In genomic region chr3:89336529-89336928, GRCm38 (mm10) we compare ENCODE assay signal across 9 mouse cellular contexts. TPM values are rescaled to one million over a fixed set of nuclear protein-coding genes. Genes with fewer than 3 reads are reported as not detected.
DNase-seq lines count a peak whose midpoint lies in the region; ATAC-seq and TF ChIP-seq lines count a peak whose summit lies in the region.
"Had no signal": no experiment of that assay in that cellular context is flagged by ENCODE, and none has a peak within 500 bp of the region (broad histone marks: within the 10 kb centered on the region; RNA-seq: fewer than 3 reads in every experiment).

No protein-coding gene starts in this region.

- WGBS in liver, embryonic 12.5 days (ENCODE audit: insufficient replicate concordance): 26% methylated on average over 6 of the region's 6 CpGs
- WGBS in liver, postnatal 0 days (ENCODE audit: insufficient replicate concordance): 45% methylated on average over 6 of the region's 6 CpGs
- 26% methylated on average over 6 of the region's 6 CpGs for WGBS in limb, embryonic 10.5 days
- WGBS in stomach, embryonic 15.5 days: 16% methylated on average over 6 of the region's 6 CpGs

- no peaks in the 10 kb centered on the region for H3K9me3 ChIP-seq in liver, embryonic 12.5 days (replicated peaks)
- no peaks in the 10 kb centered on the region for H3K9me3 ChIP-seq in liver, postnatal 0 days (ENCODE audit: low read length)
- no peaks in the 10 kb centered on the region for H3K9me3 ChIP-seq in limb, embryonic 10.5 days (replicated peaks)
- H3K9me3 ChIP-seq in stomach, embryonic 15.5 days: no peaks in the 10 kb centered on the region

- TF ChIP-seq POLR2A in embryonic fibroblast, embryonic 13.5 days (IDR thresholded peaks at IDR 0.05; ENCODE audit: low read depth, low read length): no peak

- peaks cover 23% of the 10 kb centered on the region for H3K4me1 ChIP-seq in liver, embryonic 12.5 days
- H3K4me1 ChIP-seq in liver, postnatal 0 days (ENCODE audit: insufficient read depth): peaks cover 11% of the 10 kb centered on the region
- H3K4me1 ChIP-seq in embryonic fibroblast, embryonic 13.5 days (ENCODE audit: control insufficient read depth, insufficient read depth, low read length): 0 out of 2 replicates have a peak, but pooled peaks cover 5% of the 10 kb centered on the region
- peaks cover 82% of the 10 kb centered on the region for H3K4me1 ChIP-seq in limb, embryonic 10.5 days
- peaks cover 56% of the 10 kb centered on the region for H3K4me1 ChIP-seq in stomach, embryonic 15.5 days

- H3K27ac ChIP-seq in liver, embryonic 12.5 days: no peak overlapping the region
- H3K27ac ChIP-seq in liver, postnatal 0 days (ENCODE audit: low read depth): no peak overlapping the region
- no peak overlapping the region for H3K27ac ChIP-seq in embryonic fibroblast, embryonic 13.5 days (ENCODE audit: insufficient read depth, low read length)
- peak overlapping the region; percentile 95 for H3K27ac ChIP-seq in limb, embryonic 10.5 days
- no peak overlapping the region for H3K27ac ChIP-seq in stomach, embryonic 15.5 days

- H3K9ac ChIP-seq in liver, embryonic 12.5 days: no peak overlapping the region
- H3K9ac ChIP-seq in liver, postnatal 0 days (replicated peaks): no peak overlapping the region
- peak overlapping the region; percentile 65; the same call in 1 of the 2 replicates for H3K9ac ChIP-seq in stomach, embryonic 15.5 days

- no peaks in the 10 kb centered on the region for H3K36me3 ChIP-seq in liver, embryonic 12.5 days
- H3K36me3 ChIP-seq in liver, postnatal 0 days (replicated peaks; ENCODE audit: insufficient read depth, low read length): no peaks in the 10 kb centered on the region
- peaks cover 40% of the 10 kb centered on the region for H3K36me3 ChIP-seq in limb, embryonic 10.5 days
- H3K36me3 ChIP-seq in stomach, embryonic 15.5 days: peaks cover 16% of the 10 kb centered on the region; the same call in 1 of the 2 replicates

- peak overlapping the region; percentile 85 for H3K4me2 ChIP-seq in liver, embryonic 12.5 days
- no peak overlapping the region for H3K4me2 ChIP-seq in liver, postnatal 0 days (ENCODE audit: low read depth, low read length)
- H3K4me2 ChIP-seq in stomach, embryonic 15.5 days: peak overlapping the region; percentile 82

- no peak for TF ChIP-seq EP300 in liver, postnatal 0 days (IDR thresholded peaks at IDR 0.05; ENCODE audit: low read depth)

- no peak overlapping the region for H3K4me3 ChIP-seq in liver, embryonic 12.5 days
- no peak overlapping the region for H3K4me3 ChIP-seq in liver, postnatal 0 days (ENCODE audit: low read depth, low read length)
- H3K4me3 ChIP-seq in embryonic fibroblast, embryonic 13.5 days (ENCODE audit: insufficient read depth, low read length): peak overlapping the region; percentile 90
- peak overlapping the region; percentile 74 for H3K4me3 ChIP-seq in limb, embryonic 10.5 days
- peak overlapping the region; percentile 79 for H3K4me3 ChIP-seq in stomach, embryonic 15.5 days (replicated peaks)

- peaks cover 80% of the 10 kb centered on the region for H3K27me3 ChIP-seq in liver, embryonic 12.5 days (replicated peaks)
- peaks cover 8% of the 10 kb centered on the region for H3K27me3 ChIP-seq in liver, postnatal 0 days (ENCODE audit: insufficient read depth, low read length)
- H3K27me3 ChIP-seq in limb, embryonic 10.5 days (ENCODE audit: low read depth, poor library complexity, severe bottlenecking): no peaks in the 10 kb centered on the region
- H3K27me3 ChIP-seq in stomach, embryonic 15.5 days (replicated peaks): no peaks in the 10 kb centered on the region

- DNase-seq in liver, postnatal 0 days: no peak
- peak; percentile 31 for DNase-seq in limb, embryonic 10.5 days (ENCODE audit: low spot score)
- DNase-seq in cerebellum, postnatal 25 days: no peak
- DNase-seq in cerebellum, adult 18-20 months: no peak
- DNase-seq: kidney, adult 11 months had no signal

- TF ChIP-seq CTCF in liver, postnatal 0 days (IDR thresholded peaks at IDR 0.05; ENCODE audit: low read depth): no peak
- no peak for TF ChIP-seq CTCF in embryonic fibroblast, embryonic 13.5 days (IDR thresholded peaks at IDR 0.05; ENCODE audit: borderline replicate concordance, insufficient read depth, low read length)

- no peak for ATAC-seq in liver, embryonic 12.5 days
- ATAC-seq in liver, postnatal 0 days: no peak
- ATAC-seq in stomach, embryonic 15.5 days (ENCODE audit: insufficient read depth, low FRiP score, low read depth): no peak

RNA-seq across cellular contexts. Expression of gene Efna4, which starts 1.3 kb away (rescaled TPM):
- 2.1 and 2.3 TPM in 2 replicates for polyA plus RNA-seq in liver, embryonic 12.5 days (2016; fragmentation: Nextera tagmentation; extraction: Ambion mirVana)
- polyA plus RNA-seq in liver, postnatal 0 days (2015; fragmentation: Nextera tagmentation; extraction: Ambion mirVana): 0.36 and 0.56 TPM in 2 replicates
- 11.2 and 11.4 TPM in 2 replicates for polyA plus RNA-seq in embryonic fibroblast, embryonic 13.5 days (2011; ENCODE audit: insufficient read length, low read depth, missing spikeins)
- 47.4 and 53.4 TPM in 2 replicates for polyA plus RNA-seq in limb, embryonic 10.5 days (2016; fragmentation: Nextera tagmentation; extraction: Ambion mirVana)
- 17.9 and 19.4 TPM in 2 replicates for polyA plus RNA-seq in stomach, embryonic 15.5 days (2015; fragmentation: Nextera tagmentation; extraction: Ambion mirVana)

RNA-seq across cellular contexts. Expression of gene Adam15, which starts 13.3 kb away (rescaled TPM):
- polyA plus RNA-seq in liver, embryonic 12.5 days (2016; fragmentation: Nextera tagmentation; extraction: Ambion mirVana): 14.1 and 14.5 TPM in 2 replicates
- 9.1 and 9.2 TPM in 2 replicates for polyA plus RNA-seq in liver, postnatal 0 days (2015; fragmentation: Nextera tagmentation; extraction: Ambion mirVana)
- polyA plus RNA-seq in embryonic fibroblast, embryonic 13.5 days (2011; ENCODE audit: insufficient read length, low read depth, missing spikeins): 112 and 136 TPM in 2 replicates
- polyA plus RNA-seq in limb, embryonic 10.5 days (2016; fragmentation: Nextera tagmentation; extraction: Ambion mirVana): 29.4 TPM in 2 replicates
- 44.7 and 53.2 TPM in 2 replicates for polyA plus RNA-seq in stomach, embryonic 15.5 days (2015; fragmentation: Nextera tagmentation; extraction: Ambion mirVana)

RNA-seq across cellular contexts. Expression of gene Efna3, which starts 13.8 kb away (rescaled TPM):
- 0.65 and 1.0 TPM in 2 replicates for polyA plus RNA-seq in liver, embryonic 12.5 days (2016; fragmentation: Nextera tagmentation; extraction: Ambion mirVana)
- polyA plus RNA-seq in liver, postnatal 0 days (2015; fragmentation: Nextera tagmentation; extraction: Ambion mirVana): not detected in 2 replicates
- 7.1 and 8.7 TPM in 2 replicates for polyA plus RNA-seq in embryonic fibroblast, embryonic 13.5 days (2011; ENCODE audit: insufficient read length, low read depth, missing spikeins)
- 13.2 and 18.4 TPM in 2 replicates for polyA plus RNA-seq in limb, embryonic 10.5 days (2016; fragmentation: Nextera tagmentation; extraction: Ambion mirVana)
- polyA plus RNA-seq in stomach, embryonic 15.5 days (2015; fragmentation: Nextera tagmentation; extraction: Ambion mirVana): 9.5 and 9.6 TPM in 2 replicates
- polyA plus RNA-seq: spleen, adult 2 months had no signal

RNA-seq across cellular contexts. Expression of gene Dcst2, which starts 25.2 kb away (rescaled TPM):
- 0.05 and 0.06 TPM in 2 replicates for polyA plus RNA-seq in liver, embryonic 12.5 days (2016; fragmentation: Nextera tagmentation; extraction: Ambion mirVana)
- polyA plus RNA-seq in liver, postnatal 0 days (2015; fragmentation: Nextera tagmentation; extraction: Ambion mirVana): 0.05 TPM in 1 of 2 replicates, not detected in the other
- not detected in 2 replicates for polyA plus RNA-seq in embryonic fibroblast, embryonic 13.5 days (2011; ENCODE audit: insufficient read length, low read depth, missing spikeins)
- polyA plus RNA-seq in limb, embryonic 10.5 days (2016; fragmentation: Nextera tagmentation; extraction: Ambion mirVana): 0.24 TPM in 1 of 2 replicates, not detected in the other
- 0.30 and 0.67 TPM in 2 replicates for polyA plus RNA-seq in stomach, embryonic 15.5 days (2015; fragmentation: Nextera tagmentation; extraction: Ambion mirVana)

RNA-seq across cellular contexts. Expression of gene Dcst1, which starts 28.5 kb away (rescaled TPM):
- polyA plus RNA-seq in liver, embryonic 12.5 days (2016; fragmentation: Nextera tagmentation; extraction: Ambion mirVana): not detected in 2 replicates
- 0.13 and 0.15 TPM in 2 replicates for polyA plus RNA-seq in liver, postnatal 0 days (2015; fragmentation: Nextera tagmentation; extraction: Ambion mirVana)
- not detected in 2 replicates for polyA plus RNA-seq in embryonic fibroblast, embryonic 13.5 days (2011; ENCODE audit: insufficient read length, low read depth, missing spikeins)
- 0.25 and 0.30 TPM in 2 replicates for polyA plus RNA-seq in limb, embryonic 10.5 days (2016; fragmentation: Nextera tagmentation; extraction: Ambion mirVana)
- 0.30 and 0.52 TPM in 2 replicates for polyA plus RNA-seq in stomach, embryonic 15.5 days (2015; fragmentation: Nextera tagmentation; extraction: Ambion mirVana)

Comparison
In these comparisons a context has a peak if more than half of its experiments do, and no peak if none do; other contexts are left out.
1. H3K4me3 ChIP-seq: peak in embryonic fibroblast, embryonic 13.5 days (single experiment), limb, embryonic 10.5 days (single experiment) and stomach, embryonic 15.5 days (single experiment); none in liver, embryonic 12.5 days (single experiment) and liver, postnatal 0 days (single experiment).